Mouse (Mus musculus): ENCODE results near the gene Upp2. TPM values are rescaled to one million over a fixed set of nuclear protein-coding genes. Genes with fewer than 3 reads are reported as not detected.
A peak's percentile ranks its signal among the peaks of the same experiment; 100 is the strongest.

Gene Upp2
- total RNA-seq, 2 experiments from 2014 or later = 3.4 to 4.2 TPM

DNA sequence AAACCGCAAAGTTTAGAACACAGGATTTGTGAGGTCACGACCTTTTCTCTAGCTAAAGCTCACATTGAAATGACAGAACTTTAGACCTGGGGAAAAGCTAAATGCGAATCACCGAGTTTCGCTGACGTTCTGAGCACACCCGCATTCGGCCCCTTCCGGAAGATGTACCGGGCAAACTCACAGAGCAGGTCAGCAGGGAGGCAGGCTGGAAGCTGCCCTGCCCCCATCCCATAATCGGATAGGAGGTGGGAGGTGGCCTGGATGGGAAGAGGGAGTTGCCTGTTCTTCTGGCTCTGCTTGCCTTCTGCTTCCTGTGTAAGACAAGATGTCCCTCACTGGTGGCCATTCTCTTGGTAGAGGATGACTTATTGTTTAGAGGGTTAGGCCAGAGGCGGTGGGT, 112.9 kb downstream of the Upp2 start:
- DNase-seq = peak in 1 of 2 experiments; percentile 4

DNA sequence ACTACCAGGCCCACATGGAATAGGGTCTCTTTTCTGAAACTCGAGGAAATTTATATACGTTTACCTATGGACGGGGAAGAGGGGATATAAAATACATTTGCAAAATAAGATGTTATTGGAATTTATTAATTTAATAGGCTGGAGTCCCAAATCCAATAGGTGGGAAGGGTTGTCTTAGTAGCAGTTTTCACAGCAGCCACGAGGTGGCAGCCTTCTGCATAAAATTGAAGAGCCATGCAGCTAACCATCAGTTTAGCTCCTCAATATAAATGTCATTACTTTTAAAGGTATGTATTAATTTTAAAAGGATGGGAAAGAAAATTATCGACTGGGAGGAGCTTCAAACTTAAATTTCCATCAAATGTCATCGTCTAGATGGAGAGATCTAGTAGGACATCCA, 113.7 kb downstream of the Upp2 start:
- DNase-seq = peak; percentile 42 to 85

DNA sequence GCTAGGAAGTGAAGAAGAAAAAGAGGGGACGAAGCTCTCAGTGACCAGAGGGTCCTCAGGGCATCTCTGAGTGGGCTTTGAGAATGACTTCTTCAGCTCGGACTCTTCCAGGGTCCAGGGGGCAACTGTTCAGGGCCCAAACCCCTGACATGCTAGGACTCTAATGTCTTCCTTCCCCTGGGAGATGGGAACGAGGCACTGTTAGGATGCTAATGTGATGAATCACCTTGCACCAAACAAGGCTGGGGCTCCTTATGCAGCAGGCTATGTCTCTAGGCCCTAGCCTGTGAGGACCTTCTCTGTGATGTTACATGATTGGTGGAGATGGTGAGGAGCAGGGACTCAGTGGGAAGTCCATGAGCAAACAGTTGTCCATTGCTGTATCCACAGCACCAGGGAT, 114.3 kb downstream of the Upp2 start:
- no peak for DNase-seq

- peak; percentile 17 to 26 for DNase-seq
These were observed 130.4 kb downstream of the Upp2 start for GRCm38 (mm10) chr2:58697501-58697900.

- DNase-seq = peak; percentile 64 to 88
These were observed 132.8 kb downstream of the Upp2 start for GRCm38 (mm10) chr2:58699931-58700330.

GRCm38 (mm10) chr2:58700354-58700753, 133.3 kb downstream of the Upp2 start:
- no peak for DNase-seq

DNA sequence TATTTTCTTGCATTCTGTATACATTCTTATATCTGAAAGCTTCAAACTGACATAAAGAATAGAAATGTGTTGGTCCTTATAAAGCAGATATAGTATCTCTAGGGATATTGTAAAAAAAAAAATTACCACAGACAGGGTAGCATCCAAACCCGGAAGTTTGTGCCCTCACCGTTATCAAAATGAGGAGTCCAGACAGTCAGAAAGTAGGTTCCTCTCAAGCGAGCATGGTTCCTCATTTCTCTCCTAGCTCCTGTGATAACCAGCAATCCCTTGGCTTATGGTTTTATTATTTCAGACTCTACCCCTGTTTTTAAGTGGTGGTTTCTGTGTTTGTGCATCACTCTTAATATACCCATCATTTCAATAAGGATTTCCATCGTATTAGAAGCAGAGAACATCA, 134.5 kb downstream of the Upp2 start:
- no peak for DNase-seq

DNA sequence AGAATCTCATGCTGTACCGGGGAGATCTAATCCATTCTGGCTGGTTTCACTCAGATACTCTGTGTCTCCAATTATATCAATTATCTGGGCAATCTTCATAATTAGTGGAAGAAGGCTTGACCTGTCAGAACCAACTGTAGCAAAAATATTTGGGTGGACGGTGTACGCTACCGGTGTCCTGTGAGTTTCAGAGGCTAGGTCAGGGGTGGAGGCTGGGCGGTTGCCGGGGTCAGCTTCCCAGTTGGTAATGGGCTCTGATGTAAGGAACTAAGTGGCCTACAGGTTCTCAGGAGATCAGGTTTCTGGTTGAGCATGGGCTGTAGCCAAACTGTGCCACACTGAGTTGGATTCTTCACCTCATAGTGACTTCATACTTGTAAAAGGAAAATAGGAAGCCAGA, 136.1 kb downstream of the Upp2 start:
- no peak for DNase-seq

GRCm38 (mm10) chr2:58703646-58704045, 136.5 kb downstream of the Upp2 start:
- no peak for DNase-seq

DNA sequence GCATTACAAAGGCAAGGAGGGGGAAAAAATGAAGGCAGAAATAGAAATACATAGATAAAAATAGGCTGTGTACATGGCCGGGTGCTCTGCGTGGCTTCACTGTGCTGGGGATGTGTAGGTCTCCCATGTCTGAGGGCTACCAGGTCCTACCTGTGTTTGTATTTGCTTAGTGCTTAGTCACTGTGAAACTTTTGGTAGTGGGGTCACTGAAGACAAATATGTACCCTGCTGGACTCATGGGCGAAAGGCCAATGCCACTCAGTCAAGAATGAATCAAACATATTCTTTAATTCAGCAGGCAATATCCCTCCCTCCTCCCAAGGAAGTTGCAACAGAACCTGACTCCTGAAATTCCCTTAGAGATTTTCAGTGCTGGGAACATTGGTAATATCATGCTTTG, 137.5 kb downstream of the Upp2 start:
- no peak for DNase-seq

DNA sequence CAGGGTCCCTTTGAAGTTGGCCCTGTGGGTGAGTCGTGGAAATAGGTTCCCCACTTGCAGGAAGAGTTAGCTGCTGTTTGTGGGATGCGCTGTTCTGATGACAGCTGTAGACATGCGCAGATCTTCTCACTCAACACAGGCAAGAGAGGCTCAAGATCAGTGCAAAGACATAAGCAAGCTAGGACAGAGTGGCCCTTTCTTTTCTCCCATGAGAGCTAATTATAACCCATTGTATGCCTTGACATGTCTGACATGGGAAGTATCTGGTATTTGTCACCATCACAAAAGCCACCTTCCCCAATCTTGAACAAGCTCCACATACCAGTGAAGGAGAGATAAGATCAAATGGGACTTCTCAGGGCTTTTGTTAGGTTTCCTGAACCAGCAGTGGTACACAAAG, 140.6 kb downstream of the Upp2 start:
- DNase-seq = no peak

DNA sequence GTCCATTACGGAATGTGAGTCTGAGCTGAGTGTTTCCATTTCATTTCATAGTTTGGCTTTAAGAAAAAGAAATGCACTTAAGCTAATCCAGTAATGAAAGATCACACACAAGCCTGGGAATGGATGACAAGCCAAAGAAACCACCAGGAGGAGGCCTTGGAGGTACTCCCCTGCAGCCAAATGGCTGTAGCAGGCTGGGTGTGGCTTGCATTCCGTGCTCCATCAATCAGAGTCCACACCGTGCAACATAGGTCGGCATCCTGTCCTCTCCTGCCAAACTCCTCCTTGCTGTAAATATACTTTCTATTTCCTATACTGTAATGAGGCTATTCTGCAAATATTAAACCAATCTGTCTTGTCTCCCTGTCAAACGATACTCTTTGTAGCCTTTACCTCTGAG, 143.1 kb downstream of the Upp2 start:
- no peak for DNase-seq

GRCm38 (mm10) chr2:58711049-58711448, 144.0 kb downstream of the Upp2 start:
- no peak for DNase-seq

DNA sequence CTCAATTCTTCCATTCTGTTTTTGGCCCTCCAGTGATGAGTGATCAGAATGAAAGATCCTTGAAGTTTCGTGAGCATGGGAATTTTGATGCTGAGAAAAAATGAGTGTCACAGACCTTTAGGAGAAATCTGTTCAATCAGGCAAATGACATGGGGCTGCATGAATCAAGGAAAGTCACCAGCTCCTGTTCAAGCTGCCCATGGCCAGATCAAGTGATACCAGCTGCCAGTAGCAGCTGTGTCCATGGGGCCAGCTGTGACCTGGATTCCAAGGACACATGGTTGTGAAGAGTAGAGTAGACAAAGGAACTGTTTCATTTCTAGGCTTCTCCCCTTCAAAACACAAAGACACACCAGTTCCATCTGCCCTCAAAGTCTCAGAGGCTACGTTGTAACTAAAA, 144.4 kb downstream of the Upp2 start:
- no peak for DNase-seq

DNA sequence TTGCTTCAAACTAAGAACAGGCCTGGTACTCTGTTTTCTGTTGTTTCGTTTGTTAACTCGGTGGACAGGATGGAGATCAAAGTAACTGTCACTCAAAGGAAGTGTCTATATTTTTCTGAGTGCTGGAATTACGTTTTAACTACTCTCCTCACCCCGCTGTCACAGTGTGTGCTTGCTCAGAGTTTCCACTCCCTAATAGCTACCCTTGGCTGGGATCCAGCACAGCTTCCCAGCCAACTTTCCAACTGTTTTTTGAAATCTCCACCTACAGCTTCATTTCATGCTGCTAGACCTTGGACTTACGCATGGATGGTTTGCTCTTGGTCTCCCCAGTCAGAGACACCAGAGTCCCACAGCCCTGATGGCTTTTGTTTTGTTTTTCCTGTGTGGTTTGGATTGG, 144.8 kb downstream of the Upp2 start:
- DNase-seq = peak; percentile 87 to 90

DNA sequence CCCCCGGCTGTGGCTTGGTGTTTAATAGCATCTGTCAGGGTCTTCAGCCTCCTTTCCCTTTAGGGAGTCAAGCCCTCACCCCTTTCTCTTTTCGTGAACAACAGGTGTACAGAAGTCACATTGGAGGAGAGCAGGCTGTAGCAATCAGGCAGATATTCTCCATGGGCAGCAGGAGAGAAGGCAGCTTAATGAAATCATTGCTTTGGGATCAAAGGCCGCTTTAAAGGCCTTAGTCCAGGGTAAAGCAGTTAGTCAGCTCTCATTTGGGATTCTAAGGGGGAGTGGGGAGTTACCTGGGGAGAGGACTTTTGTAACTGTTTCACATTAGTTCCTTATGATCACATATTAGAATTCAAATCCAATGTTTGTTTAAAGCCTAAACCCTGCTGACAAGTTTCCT, 150.8 kb downstream of the Upp2 start:
- no peak for DNase-seq

DNA sequence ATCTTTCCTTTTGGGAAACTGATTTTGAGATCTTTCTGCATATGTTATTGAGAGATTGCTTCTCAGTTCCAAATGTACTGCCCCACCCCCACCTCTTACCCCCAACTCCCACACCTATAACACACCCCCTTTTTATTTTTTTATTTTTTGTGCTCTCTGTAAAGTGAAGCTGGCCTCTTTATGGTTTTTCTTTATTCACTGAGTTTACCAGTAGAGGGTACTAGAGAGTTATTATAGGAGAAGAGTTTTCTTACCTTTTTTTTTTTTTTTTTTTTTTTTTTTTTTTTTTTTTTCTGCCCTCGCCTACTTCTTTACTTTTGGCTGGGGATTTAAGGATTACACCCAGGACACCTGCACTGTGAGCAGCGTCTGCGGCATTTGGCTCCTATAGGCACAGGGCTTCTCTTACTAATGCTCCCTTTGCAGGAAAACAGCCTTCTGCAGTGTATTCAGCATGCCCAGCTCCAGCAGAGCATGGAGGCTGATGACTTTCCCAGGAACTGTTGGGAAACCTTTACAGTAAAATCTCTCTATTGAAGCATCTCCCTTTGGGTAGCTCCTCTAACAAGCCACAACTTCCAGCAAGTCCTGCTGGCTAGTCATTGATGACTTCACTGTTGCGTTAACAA, 170.2 kb downstream of the Upp2 start:
- DNase-seq = peak in 1 of 2 experiments; percentile 25

GRCm38 (mm10) chr2:58741213-58741612, 174.1 kb downstream of the Upp2 start:
- no peak for DNase-seq

- no peak for DNase-seq
These were observed 174.9 kb downstream of the Upp2 start for GRCm38 (mm10) chr2:58742026-58742425.

DNA sequence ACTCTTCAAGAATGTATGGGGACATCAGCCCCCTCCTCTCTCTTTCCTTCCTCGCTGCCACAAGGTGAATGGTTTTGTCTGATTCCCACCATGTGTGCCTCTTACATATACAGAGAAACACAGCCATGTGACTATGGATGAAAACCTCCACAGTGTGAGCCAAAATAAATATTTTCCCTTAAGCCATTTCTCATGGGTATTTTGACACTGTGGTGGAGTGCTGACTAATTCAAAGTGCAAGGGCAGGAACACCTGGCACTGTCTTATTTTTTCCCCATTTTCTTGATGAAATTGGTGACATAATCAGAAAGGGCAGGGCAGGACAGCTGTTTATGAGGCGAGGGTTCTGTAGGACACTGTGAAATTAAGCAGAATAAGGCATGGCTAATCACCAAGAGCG, 176.3 kb downstream of the Upp2 start:
- peak in 1 of 2 experiments; percentile 16 for DNase-seq

- DNase-seq = no peak
These were observed 180.6 kb downstream of the Upp2 start for GRCm38 (mm10) chr2:58747483-58748229.

GRCm38 (mm10) chr2:58748296-58748695, 181.2 kb downstream of the Upp2 start:
- DNase-seq = no peak

DNA sequence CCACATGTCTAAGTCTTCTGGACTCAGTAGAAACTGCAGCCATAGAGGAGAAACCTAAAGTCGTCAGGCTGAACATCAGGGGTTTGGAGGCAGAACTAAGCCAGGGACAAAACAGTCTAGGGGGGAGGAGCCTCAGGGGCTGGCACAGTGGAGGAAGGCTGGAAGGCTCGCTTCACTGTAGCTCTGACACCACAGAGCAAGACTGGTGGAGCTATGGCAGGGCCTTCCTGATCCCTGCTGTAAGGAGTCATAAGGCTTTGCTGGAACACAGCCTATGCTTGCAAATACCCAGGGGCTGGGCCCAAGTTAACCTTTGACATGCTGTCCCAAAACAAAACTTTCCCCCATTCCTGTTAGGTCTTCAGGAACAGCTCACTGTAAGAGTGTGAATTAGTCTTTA, 185.8 kb downstream of the Upp2 start:
- no peak for DNase-seq

GRCm38 (mm10) chr2:58754736-58755135, 187.6 kb downstream of the Upp2 start:
- DNase-seq = no peak
